Mouse (Mus musculus): ENCODE measurements around the gene Creb3l4. TPM values are rescaled to one million over a fixed set of nuclear protein-coding genes. Genes with fewer than 3 reads are reported as not detected.
A peak's percentile ranks its signal among the peaks of the same experiment; 100 is the strongest.
"Not testable (repeated sequence)": the region's sequence is repeated elsewhere in the genome, so short reads cannot be mapped to it uniquely, and the experiment has no call there.

Gene Creb3l4
- polyA plus RNA-seq, 1 experiment from 2014 or later: 3.3 TPM

- Histone ChIP-seq H3K27me3 (no peaks in the 10 kb centered on the region), H3K36me3 (peaks cover 66% of the 10 kb centered on the region), H3K4me3 (no peak overlapping the region), H3K27ac (replicated peaks) (no peak overlapping the region), H3K4me1 (replicated peaks) (peaks cover 23% of the 10 kb centered on the region), H3K9ac (no peak overlapping the region), H3K4me2 (no peak overlapping the region), H3K9me3 (no peaks in the 10 kb centered on the region)
- no peak for ATAC-seq (ENCODE audit: low read depth)
- WGBS: 90% methylated on average over 4 of the region's 4 CpGs
Observed at GRCm38 (mm10) chr3:90258521-90258920, 15.2 kb upstream of the Creb3l4 start.

DNA sequence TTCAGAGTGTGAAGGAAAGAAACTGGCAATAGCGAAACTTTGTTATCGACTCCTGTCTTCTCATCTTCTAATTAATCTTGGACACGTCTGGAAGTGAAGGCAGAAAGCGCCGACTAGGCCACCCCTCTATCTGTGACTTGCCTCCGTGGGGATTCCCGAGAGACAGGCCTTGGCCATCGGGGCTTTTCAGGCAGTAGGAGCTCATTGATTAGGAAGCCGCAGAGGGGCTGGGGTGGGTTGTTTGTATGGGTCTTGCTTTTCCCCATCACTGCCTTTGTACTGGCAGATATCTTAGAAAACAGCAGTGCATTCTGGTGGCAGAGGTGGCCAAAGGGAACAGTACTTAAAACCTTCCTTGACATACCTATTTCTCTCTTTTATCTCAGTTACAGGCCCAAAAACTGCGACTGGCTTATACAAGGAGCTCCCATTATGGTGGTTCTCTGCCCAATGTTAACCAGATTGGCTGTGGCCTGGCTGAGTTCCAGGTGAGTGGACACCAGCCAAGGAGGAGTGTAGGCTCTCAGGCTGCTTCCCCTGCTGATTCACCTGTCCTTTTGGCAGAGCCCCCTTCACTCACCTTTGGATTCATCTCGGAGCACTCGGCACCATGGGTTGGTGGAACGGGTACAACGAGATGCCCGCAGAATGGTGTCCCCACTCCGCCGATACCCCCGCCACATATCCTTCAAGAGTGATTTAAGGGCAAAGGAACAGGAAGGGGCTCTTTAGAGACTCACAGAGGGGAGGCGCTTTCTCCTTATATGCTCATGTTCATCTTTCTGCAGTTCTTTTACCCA is 13.6 kb upstream of the Creb3l4 start:
- H3K27me3 ChIP-seq: no peaks in the 10 kb centered on the region
- 91% methylated on average over 19 of the region's 19 CpGs for whole genome bisulfite sequencing
- ATAC-seq (ENCODE audit: low read depth): no peak
- H3K4me3 ChIP-seq: no peak overlapping the region
- peaks cover 28% of the 10 kb centered on the region for H3K4me1 ChIP-seq (replicated peaks)
- H3K9ac ChIP-seq: no peak overlapping the region
- H3K27ac ChIP-seq (replicated peaks): no peak overlapping the region
- H3K4me2 ChIP-seq: no peak overlapping the region
- peaks cover 50% of the 10 kb centered on the region for H3K36me3 ChIP-seq
- H3K9me3 ChIP-seq: no peaks in the 10 kb centered on the region

- WGBS: 93% methylated on average over 14 of the region's 14 CpGs
- Histone ChIP-seq H3K9ac (peak overlapping the region; percentile 94), H3K4me1 (replicated peaks) (peaks cover 28% of the 10 kb centered on the region), H3K36me3 (peaks cover 49% of the 10 kb centered on the region), H3K27me3 (no peaks in the 10 kb centered on the region), H3K9me3 (no peaks in the 10 kb centered on the region), H3K4me3 (no peak overlapping the region), H3K27ac (replicated peaks) (no peak overlapping the region), H3K4me2 (peak overlapping the region; percentile 91)
- no peak for ATAC-seq (ENCODE audit: low read depth)
Observed at GRCm38 (mm10) chr3:90255784-90256353, 12.6 kb upstream of the Creb3l4 start.

- Histone ChIP-seq H3K36me3 (peaks cover 45% of the 10 kb centered on the region), H3K27ac (replicated peaks) (peak overlapping the region; percentile 88; the same call in 1 of the 2 replicates), H3K9me3 (no peaks in the 10 kb centered on the region), H3K4me1 (replicated peaks) (peaks cover 28% of the 10 kb centered on the region), H3K4me2 (peak overlapping the region; percentile 91), H3K9ac (peak overlapping the region; percentile 94), H3K4me3 (peak overlapping the region; percentile 91), H3K27me3 (no peaks in the 10 kb centered on the region)
- WGBS: 26% methylated on average over 2 of the region's 2 CpGs
- no peak for ATAC-seq (ENCODE audit: low read depth)
Observed at GRCm38 (mm10) chr3:90255194-90255565, 11.9 kb upstream of the Creb3l4 start.

DNA sequence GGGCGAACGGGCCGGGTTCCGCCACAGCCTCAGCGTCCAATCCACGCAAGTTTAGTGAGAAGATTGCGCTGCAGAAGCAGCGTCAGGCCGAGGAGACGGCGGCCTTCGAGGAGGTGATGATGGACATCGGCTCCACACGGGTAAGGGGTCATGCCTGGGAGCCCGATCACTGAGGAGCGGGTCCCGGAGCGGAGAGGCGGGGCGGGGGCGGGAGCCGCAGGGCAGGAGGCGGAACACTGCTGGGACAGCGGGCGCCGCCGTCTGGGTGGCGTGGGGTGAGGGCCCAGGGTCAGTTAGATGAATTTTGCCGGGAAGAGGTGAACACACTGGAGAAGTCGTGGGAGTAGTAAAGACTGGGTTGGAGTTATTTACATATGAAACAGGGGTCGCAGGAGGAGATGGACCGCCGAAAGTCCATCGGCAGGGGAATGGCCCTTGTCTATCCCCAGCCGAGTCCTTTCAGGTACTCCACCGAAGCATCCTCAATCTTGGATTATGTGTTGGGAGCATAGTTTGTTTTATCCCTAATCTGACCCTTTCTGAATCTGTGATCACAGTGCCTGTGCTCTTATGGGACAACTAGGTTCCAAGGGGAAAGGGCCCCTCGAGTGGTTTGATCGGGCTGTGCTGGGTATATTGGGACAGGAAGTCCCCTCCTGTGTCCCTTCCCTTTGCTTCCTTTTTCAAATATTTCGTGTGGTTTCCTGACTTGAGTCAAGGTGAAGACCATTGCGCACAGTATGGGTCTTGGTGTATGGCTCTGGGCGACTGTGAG is 11.3 kb upstream of the Creb3l4 start:
- H3K36me3 ChIP-seq: peaks cover 39% of the 10 kb centered on the region
- H3K27ac ChIP-seq (replicated peaks): peak overlapping the region; percentile 88
- H3K4me1 ChIP-seq (replicated peaks): peaks cover 29% of the 10 kb centered on the region
- WGBS: under 1% methylated on average over 41 of the region's 41 CpGs
- peak; percentile 56 for ATAC-seq (ENCODE audit: low read depth)
- no peaks in the 10 kb centered on the region for H3K9me3 ChIP-seq
- H3K9ac ChIP-seq: peak overlapping the region; percentile 94
- peak overlapping the region; percentile 91 for H3K4me3 ChIP-seq
- H3K27me3 ChIP-seq: no peaks in the 10 kb centered on the region
- H3K4me2 ChIP-seq: peak overlapping the region; percentile 91

DNA sequence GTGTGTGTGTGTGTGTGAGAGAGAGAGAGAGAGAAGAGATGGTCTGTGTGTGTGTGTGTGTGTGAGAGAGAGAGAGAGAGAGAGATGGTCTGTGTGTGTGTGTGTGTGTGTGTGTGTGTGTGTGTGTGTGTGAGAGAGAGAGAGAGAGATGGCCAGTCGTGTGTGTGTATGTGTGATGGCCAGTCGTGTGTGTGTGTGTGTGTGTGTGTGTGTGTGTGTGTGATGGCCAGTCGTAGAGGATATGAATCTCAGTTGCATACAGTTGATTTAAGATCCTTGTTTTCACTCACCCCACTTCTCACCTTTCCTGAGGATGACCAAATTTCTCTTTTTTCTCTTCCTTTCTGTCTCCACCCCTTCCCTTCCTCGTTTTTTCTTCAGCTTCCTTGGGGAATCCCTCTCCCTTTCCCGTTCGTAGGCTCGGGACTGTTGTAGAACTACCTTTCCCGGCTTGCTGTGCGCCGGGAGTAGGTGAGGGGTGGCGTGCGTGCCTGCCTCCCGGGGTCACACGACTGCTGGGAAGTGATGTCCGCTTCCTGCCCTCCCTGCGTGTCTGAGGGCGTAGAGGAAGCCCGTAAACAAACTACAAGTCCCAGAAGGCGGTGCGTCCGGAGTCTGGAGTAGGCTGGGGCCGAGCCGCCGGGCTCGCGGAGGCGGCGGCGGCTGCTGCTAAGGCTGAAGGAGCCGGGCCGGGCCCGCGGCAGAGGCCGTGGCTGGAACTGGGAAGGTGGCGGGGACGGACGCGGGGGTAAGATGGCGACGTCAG is 10.5 kb upstream of the Creb3l4 start, which contains the start of gene Crtc2:
Gene Crtc2, plus strand, starts transcription at position 511 of the 766 bp plus-strand sequence.
- peaks cover 36% of the 10 kb centered on the region for H3K4me1 ChIP-seq (replicated peaks)
- 1% methylated on average over 40 of the region's 40 CpGs for WGBS
- peak; percentile 97 for ATAC-seq (ENCODE audit: low read depth)
- no peaks in the 10 kb centered on the region for H3K27me3 ChIP-seq
- peaks cover 32% of the 10 kb centered on the region for H3K36me3 ChIP-seq
- H3K27ac ChIP-seq (replicated peaks): peak within 1 kb of the TSS; percentile 88
- H3K4me2 ChIP-seq: peak within 1 kb of the TSS; percentile 91
- H3K9me3 ChIP-seq: no peaks in the 10 kb centered on the region
- peak within 1 kb of the TSS; percentile 91 for H3K4me3 ChIP-seq
- H3K9ac ChIP-seq: peak within 1 kb of the TSS; percentile 94

- 72% methylated on average over 1 of the region's 1 CpGs for WGBS
- peak overlapping the region; percentile 91; the same call in 1 of the 2 replicates for H3K4me3 ChIP-seq
Observed at GRCm38 (mm10) chr3:90253174-90253573, 9.9 kb upstream of the Creb3l4 start.

GRCm38 (mm10) chr3:90252659-90253058 is 9.3 kb upstream of the Creb3l4 start:
- ATAC-seq (ENCODE audit: low read depth); H3K4me3 ChIP-seq; H3K9me3 ChIP-seq; H3K27me3 ChIP-seq; H3K9ac ChIP-seq; H3K4me2 ChIP-seq; H3K27ac ChIP-seq (replicated peaks): not testable (repeated sequence)
- H3K4me1 ChIP-seq (replicated peaks): peaks cover 42% of the 10 kb centered on the region
- peaks cover 20% of the 10 kb centered on the region for H3K36me3 ChIP-seq
- WGBS: 91% methylated on average over 2 of the region's 2 CpGs

More at GRCm38 (mm10) chr3:90253174-90253573, 9.9 kb upstream of the Creb3l4 start:
- ATAC-seq (ENCODE audit: low read depth): peak; percentile 1
- not testable (repeated sequence) for H3K9me3 ChIP-seq; H3K27ac ChIP-seq (replicated peaks); H3K27me3 ChIP-seq
- H3K36me3 ChIP-seq: peaks cover 25% of the 10 kb centered on the region
- peak overlapping the region; percentile 94 for H3K9ac ChIP-seq
- H3K4me2 ChIP-seq: peak overlapping the region; percentile 53
- peaks cover 41% of the 10 kb centered on the region for H3K4me1 ChIP-seq (replicated peaks)

DNA sequence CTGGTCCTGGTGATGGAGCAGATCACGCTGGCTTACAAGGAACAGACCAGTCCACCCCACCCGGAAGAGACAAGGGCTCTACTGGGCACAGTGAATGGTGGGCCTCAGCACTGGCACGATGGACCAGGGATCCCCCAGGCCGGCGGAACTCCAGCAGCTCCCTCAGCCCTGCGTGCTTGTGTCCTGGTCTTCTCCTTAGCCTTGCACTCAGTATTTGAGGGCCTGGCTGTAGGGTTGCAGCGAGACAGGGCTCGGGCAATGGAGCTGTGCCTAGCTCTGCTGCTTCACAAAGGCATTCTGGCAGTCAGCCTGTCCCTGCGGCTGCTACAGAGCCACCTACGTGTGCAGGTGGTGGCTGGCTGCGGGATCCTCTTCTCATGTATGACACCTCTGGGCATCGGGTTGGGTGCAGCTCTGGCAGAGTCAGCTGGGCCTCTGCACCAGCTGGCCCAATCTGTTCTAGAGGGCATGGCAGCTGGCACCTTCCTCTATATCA is 8.5 kb upstream of the Creb3l4 start:
- WGBS: 91% methylated on average over 11 of the region's 12 CpGs
- H3K36me3 ChIP-seq: peaks cover 13% of the 10 kb centered on the region
- not testable (repeated sequence) for H3K27ac ChIP-seq (replicated peaks); H3K4me3 ChIP-seq; H3K4me2 ChIP-seq; ATAC-seq (ENCODE audit: low read depth); H3K9ac ChIP-seq; H3K27me3 ChIP-seq; H3K9me3 ChIP-seq
- peaks cover 45% of the 10 kb centered on the region for H3K4me1 ChIP-seq (replicated peaks)

DNA sequence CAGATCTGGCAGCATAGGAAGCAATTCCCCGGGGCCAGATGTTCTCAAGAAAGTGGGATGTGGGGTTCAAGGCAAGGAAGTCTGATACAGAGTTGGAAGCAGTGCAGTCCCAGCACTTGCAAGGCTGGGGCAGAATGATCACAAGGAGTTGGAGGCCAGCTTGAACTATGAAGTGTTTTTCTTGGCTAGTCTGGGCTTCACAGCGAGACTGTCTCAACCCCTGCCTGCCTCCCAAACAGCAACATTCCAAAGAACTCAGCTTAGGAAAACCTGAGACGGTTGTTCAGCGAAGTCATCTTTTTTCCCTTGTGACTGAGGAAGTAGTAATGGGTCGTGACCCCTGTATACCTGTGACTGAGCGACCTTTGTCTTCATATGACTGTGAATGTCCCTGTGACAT is 7.5 kb upstream of the Creb3l4 start:
- H3K36me3 ChIP-seq: peaks cover 13% of the 10 kb centered on the region
- no peak overlapping the region for H3K4me3 ChIP-seq
- H3K9ac ChIP-seq: no peak overlapping the region
- whole genome bisulfite sequencing: 78% methylated on average over 6 of the region's 6 CpGs
- H3K9me3 ChIP-seq: no peaks in the 10 kb centered on the region
- peaks cover 35% of the 10 kb centered on the region for H3K4me1 ChIP-seq (replicated peaks)
- no peak overlapping the region for H3K27ac ChIP-seq (replicated peaks)
- H3K27me3 ChIP-seq: no peaks in the 10 kb centered on the region
- H3K4me2 ChIP-seq: no peak overlapping the region
- ATAC-seq (ENCODE audit: low read depth): no peak

DNA sequence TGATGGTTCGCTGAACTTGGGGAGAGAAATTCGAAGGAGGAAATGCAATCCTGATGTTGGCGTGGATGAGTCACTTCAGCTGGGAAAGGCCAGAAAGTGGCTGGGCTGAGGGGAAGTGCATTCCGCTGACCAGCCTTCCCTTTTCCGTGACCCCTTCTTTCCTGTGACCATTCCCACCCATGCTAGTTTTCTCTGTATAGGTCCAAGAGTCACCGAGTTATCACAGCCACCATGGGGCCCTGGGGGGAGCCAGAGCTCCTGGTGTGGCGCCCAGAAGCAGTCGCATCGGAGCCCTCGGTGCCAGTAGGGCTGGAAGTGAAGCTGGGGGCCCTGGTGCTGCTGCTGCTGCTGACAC is 5.4 kb upstream of the Creb3l4 start:
- Histone ChIP-seq H3K27me3 (no peaks in the 10 kb centered on the region), H3K4me3 (peak overlapping the region; percentile 67), H3K4me1 (replicated peaks) (peaks cover 25% of the 10 kb centered on the region), H3K9me3 (no peaks in the 10 kb centered on the region), H3K9ac (peak overlapping the region; percentile 77), H3K4me2 (peak overlapping the region; percentile 74), H3K36me3 (peaks cover 13% of the 10 kb centered on the region), H3K27ac (replicated peaks) (peak overlapping the region; percentile 86)
- no peak for ATAC-seq (ENCODE audit: low read depth)
- whole genome bisulfite sequencing: 10% methylated on average over 10 of the region's 10 CpGs
